Mouse (Mus musculus) small intestine, adult 2 months (tissue): Measurements from ENCODE around the gene Armh3.

Source experiments
- CTCF ChIP-seq: fragments of 200-500 bp; IDR thresholded peaks from 2 replicates; pipeline ENCODE4 v1.5.1; 2012; ENCODE audit warnings: low read depth, mild to moderate bottlenecking, control low read depth, inconsistent platforms, low read length, moderate library complexity, mixed read lengths; ENCODE audit not compliant: insufficient replicate concordance, insufficient read length; ENCODE audit errors: extremely low read depth
- POLR2A ChIP-seq: fragments of 200-500 bp; IDR thresholded peaks from 2 replicates; pipeline ENCODE4 v1.6.1; 2012; ENCODE audit warnings: low read depth, mild to moderate bottlenecking, control low read depth, inconsistent platforms, low read length, moderate library complexity

GRCm38 (mm10) chr19:46016023-46016422 is 17.7 kb upstream of the Armh3 start:
- TF ChIP-seq CTCF (no peak), POLR2A (no peak)
